Mouse (Mus musculus): ENCODE measurements around the gene Gm10662. TPM values are rescaled to one million over a fixed set of nuclear protein-coding genes. Genes with fewer than 3 reads are reported as not detected.
"Not testable (repeated sequence)": the region's sequence is repeated elsewhere in the genome, so short reads cannot be mapped to it uniquely, and the experiment has no call there.

Gene Gm10662
- not detected for total RNA-seq (2021)

DNA sequence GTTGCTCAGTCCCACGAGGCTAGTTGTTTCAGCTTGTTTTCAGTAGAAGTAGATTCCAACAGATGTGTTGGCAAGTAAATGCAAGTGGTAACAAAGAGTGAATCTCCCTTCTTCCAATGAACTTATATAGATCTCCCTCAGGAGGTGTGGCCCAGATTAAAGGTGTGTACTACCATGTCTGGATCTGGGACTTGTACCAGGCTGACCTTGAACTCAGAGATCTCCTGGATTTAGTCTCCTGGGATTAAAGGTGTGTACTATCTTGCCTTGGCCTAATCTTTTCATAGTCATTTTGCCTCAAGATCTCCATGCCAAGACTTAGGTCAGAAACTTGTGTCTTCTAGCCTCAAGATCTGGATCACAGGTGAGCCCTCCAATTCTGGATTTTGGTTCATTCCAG, at the start of gene Gm10662:
Gm10662 (minus strand) TSS at position 101 of the 400 bp plus-strand sequence.
- DNase-seq (ENCODE audit: extremely low spot score in 1 of 2, low spot score in 2 of 2); intact Hi-C loops (cut with DNase I): not testable (repeated sequence)

DNA sequence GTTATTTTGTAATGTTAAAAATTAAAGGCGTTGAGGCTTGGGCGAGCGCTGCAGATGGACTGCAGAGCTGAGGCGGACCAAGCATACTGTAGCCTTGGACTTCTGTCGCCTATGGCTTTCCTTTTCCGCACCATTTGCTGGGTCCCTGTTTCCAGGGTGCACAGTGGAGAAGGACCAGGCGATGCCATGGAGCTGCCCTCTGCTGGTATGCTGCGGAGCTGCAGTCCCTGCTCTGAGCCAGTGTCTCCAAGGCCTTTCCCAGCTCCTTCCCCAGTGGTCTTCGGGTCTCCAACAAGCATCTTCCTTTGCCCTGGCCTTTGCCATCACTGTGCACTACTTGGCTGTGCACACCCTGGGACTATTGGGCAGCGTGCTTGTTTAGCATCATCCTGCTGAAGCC, 19.2 kb upstream of the Gm10662 start:
- intact Hi-C loops (cut with DNase I); DNase-seq (ENCODE audit: extremely low spot score in 1 of 2, low spot score in 2 of 2): not testable (repeated sequence)

Other genes starting within 250 kb of the Gm10662 start
- not detected for gene Gm4214, start 159.8 kb downstream of the Gm10662 start, total RNA-seq (2021)
- not detected for gene Gm4216, start 124.6 kb downstream of the Gm10662 start, total RNA-seq (2021)
- gene Vmn1r163, start 88.9 kb downstream of the Gm10662 start, total RNA-seq (2021): not detected
- gene Gm8720, start 77.0 kb downstream of the Gm10662 start, total RNA-seq (2021): not detected
- not detected for gene Vmn1r165, start 72.9 kb upstream of the Gm10662 start, total RNA-seq (2021)
- gene Vmn1r166, start 107.2 kb upstream of the Gm10662 start, total RNA-seq (2021): not detected
- gene Gm6902, start 134.4 kb upstream of the Gm10662 start, total RNA-seq (2021): not detected
- gene Nlrp4e, start 156.7 kb upstream of the Gm10662 start, total RNA-seq (2021): not detected
- gene Nlrp5, start 241.4 kb upstream of the Gm10662 start, total RNA-seq (2021): not detected

Measured in left cerebral cortex, postnatal 10 days (tissue).